Mouse (Mus musculus): ENCODE results near the gene Loxl4. TPM values are rescaled to one million over a fixed set of nuclear protein-coding genes. Genes with fewer than 3 reads are reported as not detected.

The Loxl4 gene
- not detected for polyA plus RNA-seq (2015; fragmentation: Illumina TruSeq; extraction: RNeasy Lipid Tissue Mini Kit (QIAGEN cat#74804); ENCODE audit: low read depth, low replicate concordance)

GRCm38 (mm10) chr19:42612654-42613053 is at the start of gene Loxl4:
TSS of gene Loxl4 (minus strand) at chr19:42612813.

Other genes with a start within 250 kb of the Loxl4 start
- 48.5 TPM for gene Crtac1, start 181.0 kb downstream of the Loxl4 start, polyA plus RNA-seq (2015; fragmentation: Illumina TruSeq; extraction: RNeasy Lipid Tissue Mini Kit (QIAGEN cat#74804); ENCODE audit: low read depth, low replicate concordance)
- 13.1 TPM for gene R3hcc1l, start 94.1 kb downstream of the Loxl4 start, polyA plus RNA-seq (2015; fragmentation: Illumina TruSeq; extraction: RNeasy Lipid Tissue Mini Kit (QIAGEN cat#74804); ENCODE audit: low read depth, low replicate concordance)
- 1.1 TPM for gene Pyroxd2, start 140.0 kb upstream of the Loxl4 start, polyA plus RNA-seq (2015; fragmentation: Illumina TruSeq; extraction: RNeasy Lipid Tissue Mini Kit (QIAGEN cat#74804); ENCODE audit: low read depth, low replicate concordance)
- 7.4 TPM for gene Hps1, start 167.2 kb upstream of the Loxl4 start, polyA plus RNA-seq (2015; fragmentation: Illumina TruSeq; extraction: RNeasy Lipid Tissue Mini Kit (QIAGEN cat#74804); ENCODE audit: low read depth, low replicate concordance)

All from brain, adult 10 weeks (tissue).